Mouse (Mus musculus): ENCODE measurements at regions not wholly inside any gene's neighbourhood (a gene's known extent, or its start where the extent isn't known, plus 50 kb on each side); places are given as distances from the start of the nearest gene placed in this dataset.

DNA sequence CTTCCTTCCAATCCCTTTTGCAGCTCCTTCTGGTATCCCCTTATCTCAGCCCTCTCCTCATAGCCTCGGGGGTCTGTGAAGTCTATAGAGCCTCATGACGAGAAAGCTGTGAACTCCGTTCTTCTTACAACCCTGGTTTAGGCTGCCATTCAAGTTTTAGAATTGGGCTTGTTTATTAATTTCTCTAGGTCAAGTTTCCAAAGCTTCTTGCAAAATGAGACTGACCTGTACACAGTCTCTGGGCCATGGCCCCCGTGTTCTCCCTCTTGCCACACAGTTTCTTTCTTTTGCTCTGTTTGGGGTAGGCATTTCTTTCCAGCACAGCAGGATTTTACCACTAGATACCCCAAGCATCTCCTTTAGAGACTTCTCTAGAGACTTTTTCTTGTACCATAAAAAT is 322.0 kb upstream of the Zeb2 start:
- DNase-seq: no peak

DNA sequence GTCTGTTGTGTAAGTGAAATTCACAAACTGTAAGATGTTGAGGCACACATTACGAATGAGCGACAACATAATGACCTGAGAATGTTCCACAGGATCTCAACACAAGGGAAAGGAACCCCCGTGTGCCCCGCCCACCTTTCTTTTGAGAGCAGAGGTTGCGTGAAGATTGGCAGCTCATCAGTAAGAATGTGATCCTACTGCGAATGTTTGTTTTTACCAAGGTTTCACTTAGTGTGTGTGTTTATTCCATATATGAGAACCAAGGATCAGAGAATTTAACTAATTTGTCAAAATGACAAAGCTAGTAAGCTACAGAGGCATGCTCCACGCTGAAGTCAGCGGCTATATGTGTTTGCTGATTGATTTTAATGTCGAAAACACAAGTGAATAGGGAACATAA is 321.5 kb upstream of the Zeb2 start:
- no peak for DNase-seq

DNA sequence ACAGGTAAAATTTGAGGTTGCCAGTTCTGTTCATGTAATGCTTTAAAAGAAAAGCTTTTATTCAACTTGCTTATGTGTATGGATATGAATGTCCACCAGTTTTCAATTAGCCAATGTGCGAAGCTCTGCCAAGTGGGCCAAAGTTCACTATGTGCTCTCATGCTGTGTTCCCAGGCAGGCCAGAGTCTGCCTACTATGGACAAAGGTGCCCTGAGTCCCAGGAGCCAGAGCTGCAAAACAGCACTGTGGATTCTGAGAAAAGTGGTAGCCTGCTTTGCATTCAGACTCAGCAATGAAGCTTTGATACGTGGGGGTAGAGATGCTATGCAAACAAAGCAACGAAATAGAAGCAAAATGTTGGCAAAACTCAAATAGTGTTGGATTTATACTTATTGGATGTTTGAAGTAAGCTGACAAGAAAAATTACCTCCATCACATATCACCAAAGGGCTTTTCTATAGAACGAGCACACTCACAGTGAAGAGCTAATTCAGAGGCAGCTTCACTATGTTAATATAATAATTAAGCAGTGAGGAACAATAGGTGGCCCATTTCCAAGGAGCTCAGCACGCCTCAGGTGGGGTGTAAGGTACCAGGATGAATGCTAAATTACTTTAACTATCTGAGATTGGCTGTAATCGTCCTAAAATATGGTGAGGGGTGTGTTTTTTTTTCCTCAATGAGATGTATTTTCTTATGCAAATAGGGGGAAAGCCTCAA is 318.2 kb upstream of the Zeb2 start:
- no peak for DNase-seq

DNA sequence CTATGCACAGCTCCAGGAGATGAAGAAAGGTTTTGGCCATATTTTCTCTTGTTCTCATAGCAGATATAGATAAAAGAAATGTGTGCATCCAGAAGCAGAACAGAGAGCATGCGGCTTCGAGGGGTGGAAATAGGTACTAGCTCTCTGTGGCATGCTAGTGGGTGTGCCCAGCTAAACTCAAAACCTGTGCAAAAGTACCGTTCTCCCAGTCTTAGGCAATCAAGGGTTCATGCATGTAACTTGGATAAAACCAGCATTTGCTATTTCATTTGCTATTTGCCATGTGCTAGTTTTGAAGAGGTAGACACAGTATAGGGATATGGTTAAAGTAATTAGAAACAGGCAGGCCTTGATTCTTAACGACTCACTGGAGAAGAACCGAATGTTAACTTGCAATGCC is 317.6 kb upstream of the Zeb2 start:
- no peak for DNase-seq

DNA sequence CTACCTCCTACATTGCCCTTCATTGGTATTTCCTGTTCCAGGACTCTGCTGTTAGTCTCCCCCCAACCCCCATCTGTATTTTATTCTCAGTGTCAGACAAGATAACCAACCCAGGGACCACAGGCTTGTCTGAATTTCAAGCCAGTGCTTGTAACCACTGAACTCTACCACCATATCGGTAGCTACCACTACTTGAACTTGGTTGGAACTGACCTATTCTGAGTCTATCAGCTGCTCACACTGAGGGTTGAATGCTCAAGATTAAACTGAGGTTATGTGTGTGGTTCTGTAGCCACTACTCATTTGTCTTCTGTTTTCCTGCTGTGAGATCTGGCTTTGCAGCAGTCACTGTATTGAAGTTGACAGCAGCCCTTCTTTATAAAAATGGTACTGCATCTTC is 317.0 kb upstream of the Zeb2 start:
- no peak for DNase-seq

DNA sequence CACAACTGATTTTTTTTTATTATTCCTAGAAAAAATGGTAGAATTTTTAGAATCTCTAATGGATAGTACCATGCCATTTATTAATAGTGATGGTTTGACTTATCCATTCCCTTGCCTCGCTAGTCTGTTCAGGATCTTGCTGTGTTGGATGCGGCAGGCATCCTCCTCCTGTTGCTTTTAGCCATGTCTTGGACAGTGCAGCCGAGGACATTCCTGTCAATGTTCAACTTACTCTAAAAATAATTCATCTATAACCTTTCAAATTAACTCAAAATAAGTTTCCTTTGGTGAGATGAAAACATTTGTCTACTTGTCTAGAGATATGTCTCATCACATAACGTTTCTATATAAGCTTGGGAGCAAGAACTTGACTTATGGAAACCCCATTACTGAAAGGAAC is 314.2 kb upstream of the Zeb2 start:
- DNase-seq: no peak

DNA sequence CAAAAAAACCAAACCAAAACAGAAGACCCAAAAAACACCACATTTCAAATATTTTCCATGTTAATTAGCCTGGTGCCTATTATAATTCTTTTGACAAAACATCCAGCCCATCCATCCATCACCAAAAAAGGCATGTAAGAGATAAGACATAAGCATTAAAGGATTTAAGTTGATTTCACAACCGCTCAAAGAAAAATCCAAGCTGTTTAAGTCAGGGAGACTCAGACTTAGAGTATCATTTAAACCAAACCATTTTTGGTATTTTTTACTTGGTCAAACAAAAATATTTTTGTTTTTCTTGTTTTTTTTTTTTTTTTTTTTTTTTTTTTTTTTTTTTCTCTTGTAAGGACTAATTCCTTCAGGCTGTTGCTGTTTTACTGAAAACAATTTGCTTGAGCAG is 304.6 kb upstream of the Zeb2 start:
- DNase-seq: no peak

DNA sequence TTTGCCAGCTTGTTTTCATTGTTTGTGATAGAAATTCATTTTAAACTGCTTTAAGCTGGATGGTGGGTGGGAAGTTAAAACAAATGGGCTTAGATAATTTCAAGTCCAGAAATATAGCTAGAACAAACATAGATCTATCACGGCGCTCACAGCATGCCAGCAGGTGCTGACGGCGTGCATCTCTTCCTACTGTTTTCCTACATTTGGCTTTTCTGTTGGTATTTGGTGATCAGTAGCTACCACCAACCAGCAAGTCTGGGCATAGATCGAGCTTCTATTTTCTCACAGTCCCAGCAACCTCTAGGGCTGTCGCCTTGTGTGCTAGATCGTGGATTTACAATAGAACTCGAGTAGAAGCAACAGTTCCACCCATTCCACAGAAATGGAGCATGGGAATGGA is 290.9 kb upstream of the Zeb2 start:
- DNase-seq: no peak

DNA sequence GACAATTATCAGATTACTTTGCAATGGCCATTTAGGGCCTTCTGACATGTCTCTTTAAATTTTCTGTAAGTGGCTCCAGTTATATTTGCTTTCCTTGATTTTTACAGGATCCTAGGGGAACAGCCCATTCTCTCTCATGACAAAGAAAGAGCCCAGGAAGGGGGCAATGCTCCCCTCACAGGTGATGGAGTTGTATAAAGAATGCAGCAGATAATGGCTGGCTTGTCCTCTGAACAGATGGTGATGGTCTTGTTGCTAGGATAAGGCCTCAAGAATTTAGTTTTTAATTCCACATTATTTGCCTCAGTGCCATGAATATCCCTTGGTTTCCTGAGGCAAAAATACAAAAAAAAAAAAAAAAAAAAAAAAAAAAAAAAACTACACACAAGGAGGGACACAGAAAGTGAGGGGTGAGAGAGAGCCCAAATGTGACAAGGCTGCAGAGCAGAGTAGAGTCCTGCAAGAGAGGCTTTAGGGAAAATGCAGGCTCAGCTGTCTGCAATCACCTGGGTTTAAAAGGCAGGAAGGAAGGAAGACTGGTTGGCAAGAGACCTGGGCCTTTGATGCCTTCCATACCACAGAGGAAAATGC is 272.8 kb upstream of the Zeb2 start:
- DNase-seq: no peak

DNA sequence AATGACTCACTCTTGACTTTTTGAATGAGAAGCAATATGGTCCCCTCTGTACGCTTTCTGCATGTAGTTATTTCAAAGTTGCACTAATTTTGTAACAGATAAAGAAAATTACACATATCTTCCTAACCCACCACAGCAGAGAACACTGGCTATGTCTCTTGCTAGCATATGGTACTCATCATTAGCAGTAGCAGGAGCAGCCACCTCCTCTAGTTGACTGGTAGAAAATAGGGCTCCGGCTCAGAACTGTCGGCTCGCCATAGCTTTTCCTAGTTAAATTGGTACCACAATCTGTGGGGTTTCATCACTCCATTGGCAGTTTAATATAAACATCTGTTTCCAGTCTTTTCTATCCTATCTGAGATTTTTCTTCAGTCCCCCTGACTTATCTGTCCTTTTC is 254.1 kb upstream of the Zeb2 start:
- no peak for DNase-seq

DNA sequence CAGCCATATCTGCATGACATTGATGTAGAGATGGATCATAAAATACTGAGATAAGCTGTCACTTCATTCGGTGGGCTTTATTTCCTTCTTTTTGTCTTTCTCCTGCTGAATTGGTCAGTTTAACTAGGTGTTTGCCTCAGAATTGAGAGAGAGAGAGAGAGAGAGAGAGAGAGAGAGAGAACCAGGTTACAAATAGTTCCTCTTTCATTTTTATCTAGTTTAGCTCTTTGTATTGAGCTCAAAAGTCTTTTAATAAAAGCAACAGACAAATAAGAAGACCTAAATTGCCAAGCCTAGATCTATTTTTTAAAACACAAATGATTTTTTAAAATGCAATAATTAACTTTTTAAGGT is 253.4 kb upstream of the Zeb2 start:
- no peak for DNase-seq

DNA sequence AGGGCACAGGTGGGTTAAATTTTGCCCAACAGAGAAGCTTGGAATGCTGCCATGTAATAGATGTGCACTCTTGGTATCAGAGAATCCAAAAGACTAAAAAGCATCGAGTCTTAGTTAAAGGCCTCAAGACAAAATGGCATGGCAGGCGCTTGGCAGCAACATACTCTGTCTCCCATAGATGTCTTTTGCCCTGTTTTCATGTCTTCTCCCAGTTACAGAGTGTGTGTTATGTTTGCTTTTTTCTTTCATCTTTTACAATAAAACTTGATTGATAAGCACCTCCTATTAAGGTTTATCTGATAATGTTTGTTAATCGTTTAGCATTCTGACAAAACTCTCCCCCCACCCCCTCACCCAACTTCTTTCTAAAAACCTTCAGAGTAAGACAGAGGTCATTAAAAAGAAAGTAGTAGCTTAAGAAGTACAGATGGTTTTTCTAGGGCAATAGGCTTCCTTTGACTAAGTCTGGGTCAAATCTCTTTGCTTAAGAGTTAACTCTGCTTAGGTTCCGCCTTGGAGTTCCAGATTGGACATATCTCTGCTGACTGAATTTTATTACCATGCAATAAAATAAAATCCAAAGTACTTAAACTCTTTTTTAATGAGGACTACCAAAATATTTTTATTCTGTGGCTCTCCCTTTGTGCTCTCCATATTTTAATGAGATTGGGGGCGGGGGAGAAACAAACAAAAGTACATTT is 252.9 kb upstream of the Zeb2 start:
- DNase-seq: no peak

DNA sequence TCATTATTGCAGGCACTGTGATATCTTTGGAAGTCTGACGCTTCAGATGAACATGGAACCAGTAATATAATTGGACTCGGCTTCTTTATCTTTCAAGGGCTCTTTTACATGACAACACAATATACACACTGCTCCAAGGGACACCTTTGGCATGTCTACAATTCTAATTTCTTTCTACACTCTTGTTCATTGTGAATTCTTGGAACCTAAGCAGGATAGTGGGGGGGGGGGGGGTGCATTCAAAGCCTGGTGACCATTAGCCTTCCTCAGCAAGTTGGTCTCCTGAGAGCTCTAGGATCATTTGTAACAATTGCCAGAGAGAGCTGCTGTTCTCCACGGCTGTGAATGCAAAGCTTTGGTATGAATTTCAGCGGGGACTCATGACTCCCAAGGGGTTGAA is 252.2 kb upstream of the Zeb2 start:
- no peak for DNase-seq

DNA sequence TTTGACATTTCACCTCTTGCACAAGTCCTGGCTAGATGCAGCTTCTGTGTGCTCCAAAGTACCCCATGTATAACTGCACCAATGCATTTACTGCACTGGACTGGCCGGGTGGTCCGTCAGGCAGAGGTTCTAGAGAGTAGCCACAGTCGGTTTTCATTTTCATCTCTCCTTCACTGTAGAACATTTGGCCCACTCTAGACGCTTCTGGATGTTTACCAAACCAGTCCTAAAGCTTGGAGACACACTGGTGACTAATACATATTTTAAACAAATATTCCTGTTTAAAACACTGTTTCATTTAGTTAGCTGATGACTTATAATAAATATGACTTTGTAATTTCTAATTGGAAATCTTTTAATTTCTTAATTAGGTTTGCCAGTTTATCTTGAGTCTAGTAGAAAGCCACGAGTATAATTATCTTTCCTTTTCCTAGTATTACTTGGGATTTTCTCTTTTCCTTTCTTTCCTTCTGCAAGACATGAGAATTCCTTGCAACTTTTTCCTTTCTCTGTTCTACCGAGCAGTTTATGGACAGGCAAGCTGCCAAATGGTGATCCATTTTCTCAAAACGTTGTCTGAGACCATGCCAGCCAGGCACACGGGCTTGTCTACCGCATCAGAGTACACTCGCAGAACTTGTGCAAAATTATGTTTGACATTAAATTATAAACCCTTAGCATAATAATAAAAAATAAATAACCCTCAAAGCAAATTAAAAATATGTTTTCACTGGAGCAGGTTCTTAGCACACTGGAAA is 250.4 kb upstream of the Zeb2 start:
- DNase-seq: peak; percentile 6

DNA sequence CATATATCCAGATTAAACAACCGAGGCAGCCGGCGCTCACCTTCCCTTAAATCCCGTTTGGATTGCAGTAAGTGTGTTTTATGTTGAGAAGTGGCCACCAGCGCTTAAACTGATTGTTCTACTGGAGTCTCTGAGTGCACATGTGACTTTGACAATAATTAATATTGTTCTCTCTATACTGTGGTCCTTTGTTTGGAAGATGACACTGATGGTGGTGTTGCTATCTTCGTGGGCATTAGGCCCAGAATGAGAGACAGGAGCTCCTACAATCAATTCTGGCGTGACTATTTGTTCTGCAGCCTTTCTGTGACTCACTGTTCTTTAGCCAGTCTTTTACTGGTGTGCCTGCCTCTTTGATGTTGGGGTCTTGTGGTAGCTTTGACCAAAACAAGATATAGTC is 240.1 kb upstream of the Zeb2 start:
- no peak for DNase-seq

DNA sequence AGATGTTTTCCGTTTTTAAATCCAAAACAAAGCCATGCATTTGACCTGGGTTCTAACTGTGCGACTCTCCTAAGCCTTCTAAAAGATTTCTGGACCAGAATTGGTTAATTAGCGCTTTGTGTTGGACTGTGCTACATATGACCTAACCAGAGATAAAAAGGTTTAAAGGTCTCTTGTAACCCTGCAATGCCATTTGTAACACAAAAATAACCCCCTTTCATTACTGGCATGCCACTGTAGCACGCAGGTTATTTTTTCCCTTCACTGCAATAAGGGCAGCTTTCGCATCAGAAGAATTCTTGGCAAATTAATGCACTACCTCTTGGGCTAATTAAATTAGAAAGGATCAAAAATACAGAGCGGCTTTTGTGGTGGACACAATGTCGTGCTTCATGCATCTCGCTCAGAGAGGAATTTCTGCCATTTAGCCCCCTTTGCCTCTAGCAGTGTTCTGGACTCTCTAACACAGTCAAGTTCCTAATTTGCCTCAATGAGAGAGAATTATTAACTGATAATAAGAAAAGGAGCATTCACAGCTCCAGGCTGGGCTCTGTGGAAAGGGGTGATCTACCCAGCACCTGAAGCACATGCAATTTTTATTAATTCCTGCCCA is 239.5 kb upstream of the Zeb2 start:
- DNase-seq: no peak

DNA sequence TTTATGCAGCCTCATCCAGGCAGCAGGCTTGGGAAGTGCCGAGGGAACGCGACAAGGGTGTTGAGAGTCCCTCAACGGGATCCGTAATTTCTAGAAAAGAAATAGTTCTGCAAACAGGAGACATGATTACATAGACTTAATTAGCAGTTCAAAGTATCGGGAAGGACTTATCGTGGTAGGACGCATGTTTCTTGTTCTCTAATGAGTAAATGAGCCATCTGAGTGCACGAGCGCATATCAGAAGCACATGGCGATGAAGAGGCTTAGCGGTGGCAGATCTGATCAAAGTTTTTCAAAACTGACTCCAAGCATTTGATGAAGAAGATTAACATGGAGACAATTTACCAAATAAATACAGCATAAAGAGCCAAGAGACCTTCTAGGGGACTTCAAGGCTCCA is 238.8 kb upstream of the Zeb2 start:
- no peak for DNase-seq

DNA sequence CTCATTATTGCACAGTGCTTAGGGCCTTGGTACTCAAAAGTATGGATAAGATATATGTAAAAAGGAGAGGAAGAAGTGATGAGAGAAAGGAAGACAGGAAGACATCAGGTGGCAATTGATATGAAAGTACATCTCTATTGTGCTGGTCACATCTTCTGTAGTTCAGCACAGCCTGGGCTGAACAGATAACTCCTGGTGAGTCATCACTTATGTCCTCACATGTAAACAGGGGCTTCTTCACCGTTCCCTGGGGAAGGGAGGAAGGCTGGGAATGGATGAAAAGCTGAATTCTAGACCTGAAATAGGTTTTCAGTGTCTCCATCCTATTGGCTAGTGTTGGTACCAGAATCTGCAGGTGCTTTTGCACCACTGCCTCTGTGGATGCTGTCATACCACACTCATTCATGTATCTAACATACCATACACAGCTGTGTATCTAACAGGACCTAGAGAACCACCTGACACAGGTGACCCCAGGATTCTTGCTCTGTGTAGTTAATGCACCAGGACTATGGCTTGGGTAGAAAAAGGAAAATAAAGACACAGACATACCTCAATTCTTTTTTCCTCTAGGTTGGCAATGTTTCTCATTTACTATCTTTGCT is 234.4 kb upstream of the Zeb2 start:
- no peak for DNase-seq

DNA sequence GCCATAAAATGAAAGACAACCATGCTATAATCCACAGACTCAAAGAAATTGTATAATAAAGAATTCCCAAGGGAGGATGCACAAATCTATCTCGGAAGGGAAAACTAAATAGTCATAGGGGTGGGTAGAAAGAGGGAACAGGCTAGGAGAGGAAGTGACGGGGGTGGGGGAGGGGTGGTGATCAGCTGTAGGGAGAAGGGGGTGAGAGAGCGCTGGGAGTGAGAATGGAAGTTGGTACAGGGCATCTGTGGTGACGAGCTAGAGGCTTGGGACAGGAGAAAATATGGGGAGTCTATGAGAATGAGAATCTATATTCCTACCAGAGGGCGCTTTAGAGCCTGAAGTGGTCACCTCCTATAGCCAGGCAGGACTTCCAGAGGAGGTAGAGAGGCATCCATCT is 229.2 kb upstream of the Zeb2 start:
- DNase-seq: no peak

DNA sequence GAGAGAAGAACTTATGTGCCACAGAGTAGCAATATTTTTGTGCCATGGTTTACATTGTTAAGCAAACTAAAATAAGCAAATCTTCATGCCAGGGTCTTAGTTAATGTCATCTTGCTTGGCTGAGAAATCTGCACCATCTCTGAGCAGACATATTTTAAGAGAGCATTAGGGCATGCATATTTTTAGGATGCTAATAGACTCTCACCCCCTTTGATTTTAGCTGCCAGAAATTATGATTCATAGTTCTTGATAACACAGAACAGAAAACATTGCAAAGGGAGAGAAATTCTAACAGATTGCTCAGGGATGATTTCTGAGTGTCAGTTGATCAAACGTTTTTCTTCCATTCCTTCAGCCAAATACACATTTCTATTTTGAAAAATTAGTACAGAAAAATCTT is 222.7 kb upstream of the Zeb2 start:
- no peak for DNase-seq

DNA sequence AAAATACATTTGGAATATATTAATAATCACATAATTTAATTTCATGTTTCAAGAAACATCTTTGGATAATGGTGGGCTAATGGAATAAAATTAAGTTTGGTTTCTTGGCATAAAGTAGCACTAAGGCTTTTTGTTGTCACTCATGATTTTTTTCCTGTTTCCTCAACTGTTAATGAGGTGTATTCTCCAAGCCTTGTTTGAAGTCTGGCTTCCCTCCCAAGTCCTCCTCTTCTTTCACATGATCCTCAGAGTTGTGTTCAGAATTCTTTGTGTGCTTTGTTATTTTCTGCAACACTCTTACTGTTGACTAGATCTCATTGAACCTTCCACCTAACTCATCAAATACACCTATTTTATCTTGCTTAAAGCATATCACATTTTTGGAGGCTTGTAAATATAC is 221.6 kb upstream of the Zeb2 start:
- no peak for DNase-seq

DNA sequence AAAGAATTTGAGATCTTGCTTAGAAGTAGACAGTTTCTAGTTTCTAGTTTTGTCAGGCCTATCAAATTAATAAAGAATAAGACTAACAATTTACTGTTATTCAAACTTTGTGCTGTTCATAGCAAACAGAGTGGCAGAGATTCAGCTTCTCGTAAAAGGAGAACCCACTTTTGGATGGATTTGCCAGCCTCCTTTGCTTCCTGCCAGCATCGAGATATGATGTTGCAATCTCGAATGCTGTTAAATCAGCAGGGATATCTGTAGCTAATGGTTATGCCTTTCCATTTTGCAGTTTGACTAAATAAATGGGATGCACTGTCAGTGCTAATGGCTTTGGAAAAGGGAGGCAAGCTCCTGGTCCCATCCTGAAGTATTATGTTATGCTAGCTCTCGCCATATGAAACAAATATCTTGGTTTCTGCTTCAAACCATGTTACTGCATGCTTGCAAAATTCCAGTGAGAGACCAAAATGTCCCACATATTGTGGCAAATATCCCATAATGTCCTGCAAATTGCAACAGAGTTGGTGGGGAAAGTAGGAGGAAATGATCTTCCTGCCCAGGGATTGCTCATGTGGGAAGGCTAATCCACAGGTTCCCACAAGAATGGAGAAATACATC is 199.9 kb upstream of the Zeb2 start:
- DNase-seq: no peak

All from right cerebral cortex, postnatal 14 days (tissue).